Mouse (Mus musculus): ENCODE measurements around the gene Fam160b1.
A peak's percentile ranks its signal among the peaks of the same experiment; 100 is the strongest.

GRCm38 (mm10) chr19:57375161-57375560, 14.7 kb downstream of the Fam160b1 start:
- TF ChIP-seq ZNF384 (IDR thresholded peaks at IDR 0.05; ENCODE audit: low read depth, low read length), result no peak
- no peak for TF ChIP-seq CHD2 (IDR thresholded peaks at IDR 0.05; ENCODE audit: low read depth, low read length)
- no peak for TF ChIP-seq HCFC1 (IDR thresholded peaks at IDR 0.05; ENCODE audit: borderline replicate concordance, insufficient read depth, low read length)
- TF ChIP-seq ZC3H11A (IDR thresholded peaks at IDR 0.05; ENCODE audit: borderline replicate concordance, low read depth, low read length), result no peak
- TF ChIP-seq MAFK (IDR thresholded peaks at IDR 0.05; ENCODE audit: insufficient read depth, low read depth, low read length), result peak; percentile 97

All from ES-E14 (cell line).